Mouse (Mus musculus): ENCODE measurements around the gene Golgb1. TPM values are rescaled to one million over a fixed set of nuclear protein-coding genes. Genes with fewer than 3 reads are reported as not detected.

Golgb1 gene
- total and polyA plus RNA-seq, 3 experiments, result 16.8 to 35.0 (median 34.1) TPM

DNA sequence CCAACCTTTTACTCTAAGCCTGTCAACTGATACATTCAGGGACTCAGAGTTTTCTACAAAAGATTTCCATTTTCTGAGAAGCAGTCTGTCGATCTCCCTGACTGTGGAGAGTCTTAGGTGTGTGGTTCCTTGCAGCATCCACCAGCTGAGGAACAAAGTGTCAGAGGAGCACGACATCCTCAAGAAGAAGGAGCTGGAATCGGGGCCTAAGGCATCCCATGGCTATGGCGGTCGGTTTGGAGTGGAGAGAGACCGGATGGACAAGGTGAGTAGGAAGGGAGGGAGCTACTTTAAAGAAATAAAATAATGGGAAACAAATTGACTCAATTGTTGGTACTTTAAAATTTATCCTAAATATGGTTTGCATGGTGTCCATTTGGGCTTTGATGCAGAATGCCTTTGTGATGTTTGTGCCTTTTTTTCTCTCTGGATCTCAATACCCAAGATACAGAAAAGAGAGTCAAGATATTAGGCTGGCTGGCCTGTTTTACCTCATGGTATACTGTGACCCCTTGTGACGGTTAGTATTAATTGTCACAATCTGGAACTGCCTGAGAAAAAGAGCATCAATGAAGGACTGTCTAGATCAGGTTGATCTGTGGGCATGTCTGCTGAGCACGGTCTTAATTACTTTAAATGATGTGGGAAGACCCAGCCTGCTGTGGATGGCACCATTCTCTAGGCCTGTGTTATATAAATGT is 71.7 kb downstream of the Golgb1 start:
- no peak for DNase-seq (ENCODE audit: low read depth, low spot score)
- Histone ChIP-seq H3K4me3 (ENCODE audit: control insufficient read depth in 1 of 2, insufficient read depth in 1 of 2, low read depth in 2 of 2, low read length in 2 of 2) (no peak overlapping the region), H3K36me3 (ENCODE audit: control insufficient read depth in 1 of 2, insufficient read depth in 2 of 2, low read length in 2 of 2) (no peaks in the 10 kb centered on the region), H3K9ac (ENCODE audit: control insufficient read depth, low read depth, low read length, poor library complexity, severe bottlenecking) (no peak overlapping the region), H3K27ac (ENCODE audit: control insufficient read depth, low read depth, low read length) (no peak overlapping the region), H3K79me2 (ENCODE audit: control insufficient read depth, insufficient read depth, low read length, poor library complexity) (no peaks in the 10 kb centered on the region), H3K4me1 (ENCODE audit: control insufficient read depth in 1 of 2, insufficient read depth in 2 of 2, low read length in 2 of 2) (no peaks in the 10 kb centered on the region), H3K27me3 (ENCODE audit: control insufficient read depth in 1 of 2, insufficient read depth in 2 of 2, low read length in 2 of 2) (no peaks in the 10 kb centered on the region), H3K9me3 (replicated peaks; ENCODE audit: insufficient read depth, low read length) (no peaks in the 10 kb centered on the region)
- TF ChIP-seq BHLHE40 (IDR thresholded peaks at IDR 0.05; ENCODE audit: borderline replicate concordance, low read depth, low read length) (no peak), NRF1 (IDR thresholded peaks at IDR 0.05; ENCODE audit: insufficient read depth, low read depth, low read length, poor library complexity, severe bottlenecking) (no peak), RCOR1 (IDR thresholded peaks at IDR 0.05; ENCODE audit: low read depth, low read length) (no peak), MAFK (IDR thresholded peaks at IDR 0.05; ENCODE audit: borderline replicate concordance, low read depth, low read length) (no peak), ZMIZ1 (IDR thresholded peaks at IDR 0.05; ENCODE audit: low read depth, low read length) (no peak), GATA1 (IDR thresholded peaks at IDR 0.05; ENCODE audit: low read depth, low read length) (no peak), GABPA (IDR thresholded peaks at IDR 0.05; ENCODE audit: low read depth, low read length) (no peak), TCF12 (IDR thresholded peaks at IDR 0.05; ENCODE audit: low read depth, low read length) (no peak), MAZ (IDR thresholded peaks at IDR 0.05; ENCODE audit: low read depth, low read length) (no peak)

GRCm38 (mm10) chr16:36947646-36948197 is 72.8 kb downstream of the Golgb1 start:
- H3K27ac ChIP-seq (ENCODE audit: control insufficient read depth, low read depth, low read length), result no peak overlapping the region
- no peaks in the 10 kb centered on the region for H3K4me1 ChIP-seq (ENCODE audit: control insufficient read depth in 1 of 2, insufficient read depth in 2 of 2, low read length in 2 of 2)
- H3K9ac ChIP-seq (ENCODE audit: control insufficient read depth, low read depth, low read length, poor library complexity, severe bottlenecking), result no peak overlapping the region
- TF ChIP-seq ZNF384 (IDR thresholded peaks at IDR 0.05; ENCODE audit: low read depth, low read length) (peak; percentile 52), TCF12 (IDR thresholded peaks at IDR 0.05; ENCODE audit: low read depth, low read length) (no peak)
- no peak overlapping the region for H3K4me3 ChIP-seq (ENCODE audit: control insufficient read depth in 1 of 2, insufficient read depth in 1 of 2, low read depth in 2 of 2, low read length in 2 of 2)
- H3K9me3 ChIP-seq (replicated peaks; ENCODE audit: insufficient read depth, low read length), result no peaks in the 10 kb centered on the region
- H3K36me3 ChIP-seq (ENCODE audit: control insufficient read depth in 1 of 2, insufficient read depth in 2 of 2, low read length in 2 of 2), result no peaks in the 10 kb centered on the region
- no peak for DNase-seq (ENCODE audit: low read depth, low spot score)
- no peaks in the 10 kb centered on the region for H3K27me3 ChIP-seq (ENCODE audit: control insufficient read depth in 1 of 2, insufficient read depth in 2 of 2, low read length in 2 of 2)
- no peaks in the 10 kb centered on the region for H3K79me2 ChIP-seq (ENCODE audit: control insufficient read depth, insufficient read depth, low read length, poor library complexity)

DNA sequence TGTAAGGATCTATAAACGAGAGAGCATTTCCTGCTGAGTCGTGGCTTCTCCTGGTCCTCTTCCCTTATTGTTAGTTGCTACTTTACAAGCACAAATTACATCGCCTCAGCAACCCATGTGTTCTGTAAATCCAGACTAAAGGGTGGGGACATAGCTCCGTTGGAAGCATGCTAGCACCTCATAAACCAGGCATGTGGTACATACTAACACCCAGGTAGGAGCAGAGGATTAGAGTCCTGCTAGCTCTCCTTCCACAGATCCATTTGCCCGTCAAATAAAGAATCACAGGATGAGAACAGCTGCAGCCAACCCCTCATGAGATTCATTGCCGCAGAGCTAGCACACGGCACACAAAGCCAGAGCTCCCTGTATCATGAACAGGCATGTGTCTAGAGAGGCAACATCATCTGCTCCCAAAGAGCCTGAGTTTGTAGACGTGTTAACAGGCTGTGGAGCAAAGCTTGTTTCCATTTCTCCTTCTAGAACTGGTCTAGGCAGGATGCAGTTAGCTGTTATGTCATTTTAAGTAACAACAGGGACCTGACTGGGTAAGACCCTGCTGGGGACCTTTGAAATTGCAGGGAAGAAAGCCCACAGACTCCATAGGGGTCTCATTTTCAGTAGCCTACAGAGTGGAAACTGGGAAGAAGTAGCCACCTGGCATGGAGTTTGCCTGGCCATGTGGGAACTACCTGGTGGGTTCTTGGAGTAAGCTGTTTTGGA is 74.8 kb downstream of the Golgb1 start:
- H3K36me3 ChIP-seq (ENCODE audit: control insufficient read depth in 1 of 2, insufficient read depth in 2 of 2, low read length in 2 of 2), result no peaks in the 10 kb centered on the region
- H3K27me3 ChIP-seq (ENCODE audit: control insufficient read depth in 1 of 2, insufficient read depth in 2 of 2, low read length in 2 of 2), result no peaks in the 10 kb centered on the region
- no peak overlapping the region for H3K4me3 ChIP-seq (ENCODE audit: control insufficient read depth in 1 of 2, insufficient read depth in 1 of 2, low read depth in 2 of 2, low read length in 2 of 2)
- no peak overlapping the region for H3K27ac ChIP-seq (ENCODE audit: control insufficient read depth, low read depth, low read length)
- DNase-seq (ENCODE audit: low read depth, low spot score), result no peak
- H3K9me3 ChIP-seq (replicated peaks; ENCODE audit: insufficient read depth, low read length), result no peaks in the 10 kb centered on the region
- no peaks in the 10 kb centered on the region for H3K4me1 ChIP-seq (ENCODE audit: control insufficient read depth in 1 of 2, insufficient read depth in 2 of 2, low read length in 2 of 2)
- H3K79me2 ChIP-seq (ENCODE audit: control insufficient read depth, insufficient read depth, low read length, poor library complexity), result no peaks in the 10 kb centered on the region
- no peak for TF ChIP-seq ETS1 (IDR thresholded peaks at IDR 0.05; ENCODE audit: low read depth, low read length)
- no peak for TF ChIP-seq CHD2 (IDR thresholded peaks at IDR 0.05; ENCODE audit: low read length)
- TF ChIP-seq POLR2A (IDR thresholded peaks at IDR 0.05; ENCODE audit: control insufficient read depth in 1 of 2, insufficient read depth in 1 of 2, low read depth in 1 of 2, low read length in 2 of 2, poor library complexity in 1 of 2), result no peak
- no peak for TF ChIP-seq SIN3A (IDR thresholded peaks at IDR 0.05; ENCODE audit: low read length)
- no peak for TF ChIP-seq MYC (IDR thresholded peaks at IDR 0.05; ENCODE audit: low read depth, low read length)
- 0 out of 6 replicates have a peak, but pooled peaks of 1 of the 3 experiments have one; percentile 4 for TF ChIP-seq CTCF (IDR thresholded peaks at IDR 0.05 in 2 of 3, conservative IDR thresholded peaks at IDR 0.05 in 1 of 3; ENCODE audit: control insufficient read depth in 1 of 3, insufficient read depth in 1 of 3, low read depth in 2 of 3, low read length in 3 of 3, poor library complexity in 1 of 3, severe bottlenecking in 1 of 3)
- H3K9ac ChIP-seq (ENCODE audit: control insufficient read depth, low read depth, low read length, poor library complexity, severe bottlenecking), result no peak overlapping the region

Data from MEL (cell line).